Mouse (Mus musculus): ENCODE measurements at regions not wholly inside any gene's neighbourhood (a gene's known extent, or its start where the extent isn't known, plus 50 kb on each side); places are given as distances from the start of the nearest gene placed in this dataset.

DNA sequence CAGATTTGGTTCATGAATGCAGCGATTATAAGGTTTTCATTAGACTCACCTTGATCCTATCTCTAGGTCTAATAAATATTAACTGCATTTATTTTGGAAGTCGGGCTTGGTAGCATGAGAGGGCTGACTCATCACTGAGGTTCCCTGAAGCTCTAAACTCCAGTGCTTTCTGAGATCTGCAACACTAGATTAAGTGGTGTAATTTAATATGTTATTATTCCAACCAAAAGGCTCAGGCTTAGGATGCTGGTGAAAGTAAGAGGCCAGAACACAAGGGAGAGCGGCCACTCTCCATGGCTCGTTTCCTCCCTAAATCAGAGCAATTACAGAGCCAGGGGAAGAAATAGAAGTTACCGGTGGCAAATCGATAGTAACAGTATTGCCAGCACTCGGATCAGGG lies 159.4 kb upstream of the Map3k1 start:
- ATAC-seq (replicated peaks; ENCODE audit: poor library complexity, severe bottlenecking), result no peak

DNA sequence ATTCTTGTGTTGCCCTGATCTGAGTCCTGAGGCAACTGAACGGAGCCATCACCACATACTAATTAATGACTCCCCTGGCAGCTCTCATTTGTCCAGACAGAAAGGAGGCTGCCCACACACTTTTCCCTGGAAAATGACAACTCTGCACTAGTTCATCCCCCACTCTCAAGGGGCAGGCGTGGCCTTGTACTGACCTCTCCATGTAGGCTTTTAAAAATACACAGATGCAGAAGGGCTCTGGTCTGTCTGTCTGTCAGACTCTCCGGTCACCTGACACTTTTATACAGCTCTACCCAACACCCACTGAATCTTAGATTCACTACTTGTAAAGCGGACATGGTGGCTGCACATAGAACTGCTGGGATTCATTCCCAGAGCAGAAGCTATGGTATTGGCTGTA lies 165.5 kb upstream of the Map3k1 start:
- no peak for ATAC-seq (replicated peaks; ENCODE audit: poor library complexity, severe bottlenecking)

DNA sequence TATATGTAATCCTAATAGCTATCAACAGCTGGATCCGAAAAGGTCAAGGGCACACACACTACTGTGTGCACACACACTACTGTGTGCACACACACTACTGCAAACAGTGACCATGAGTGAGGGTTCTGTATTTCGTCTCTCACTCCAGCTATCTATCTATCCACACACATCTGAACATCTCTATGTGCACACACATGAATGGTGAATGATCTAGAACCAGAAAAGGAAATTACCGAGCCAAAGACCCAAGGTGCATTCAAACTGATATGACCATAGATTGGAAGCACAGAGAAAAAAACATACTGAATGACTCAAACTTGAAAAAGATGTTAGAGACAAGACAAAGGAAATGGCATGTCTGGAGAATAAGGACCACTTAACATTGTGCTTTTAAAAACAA lies 166.8 kb upstream of the Map3k1 start:
- no peak for ATAC-seq (replicated peaks; ENCODE audit: poor library complexity, severe bottlenecking)

DNA sequence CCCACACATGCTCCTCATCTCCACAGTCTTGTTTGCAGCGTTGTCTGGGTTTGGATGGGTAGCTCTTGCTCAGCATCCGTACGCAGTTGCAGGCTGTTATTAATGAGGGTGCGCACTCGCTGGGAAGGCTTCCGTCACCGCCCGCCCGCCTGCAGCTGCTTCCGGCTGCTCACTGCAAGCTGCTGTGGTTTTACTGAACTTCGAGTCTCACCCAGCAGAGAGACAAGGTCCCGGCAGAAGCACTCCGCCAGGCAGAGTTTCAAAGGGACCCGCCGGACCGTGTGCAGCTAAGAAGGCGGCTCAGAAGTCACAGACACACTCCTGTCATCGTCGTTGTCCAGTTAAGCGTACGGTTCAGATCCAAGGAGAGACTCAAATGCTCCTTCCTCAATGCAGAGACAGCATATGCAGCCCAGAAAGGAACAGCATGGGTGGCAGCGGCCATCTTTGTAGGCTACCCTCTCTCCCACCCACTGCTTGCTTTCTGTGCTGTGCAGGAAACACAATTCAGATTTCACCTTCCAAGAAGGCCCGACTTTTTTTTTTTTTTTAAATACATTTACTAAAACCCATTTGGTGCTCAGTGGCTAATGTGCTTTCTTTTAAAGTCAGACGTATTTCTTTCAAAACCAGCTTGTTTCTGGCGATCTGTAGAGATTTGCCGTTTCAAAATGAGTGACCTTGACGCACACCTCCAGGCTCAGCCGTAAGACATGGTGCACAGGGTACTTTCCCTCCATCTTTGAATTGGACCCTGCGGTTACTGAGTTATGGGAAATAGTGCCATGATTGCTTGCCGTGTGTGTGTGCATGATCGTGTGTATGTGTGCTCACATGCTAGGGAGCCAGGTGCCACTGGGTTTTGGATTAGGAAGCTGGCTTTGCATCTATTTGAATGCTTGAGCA lies 169.2 kb upstream of the Map3k1 start:
- ATAC-seq (replicated peaks; ENCODE audit: poor library complexity, severe bottlenecking), result peak; percentile 55

DNA sequence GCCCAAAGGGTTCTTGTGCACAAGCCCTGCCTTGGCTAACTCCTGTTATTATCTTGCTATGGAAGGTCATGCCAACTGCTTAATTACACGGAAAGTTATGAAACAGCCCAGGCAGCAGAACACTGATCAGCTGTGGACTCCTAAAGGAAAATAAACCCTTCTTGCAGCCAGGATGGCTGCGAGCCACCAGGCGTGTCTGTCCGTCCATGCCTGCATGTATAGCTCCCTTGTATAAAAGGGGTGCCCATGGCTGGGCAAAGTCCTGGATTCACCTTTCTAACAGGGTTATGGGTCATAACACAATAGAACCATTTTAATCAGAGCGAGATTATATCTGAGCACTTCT lies 169.9 kb upstream of the Map3k1 start:
- ATAC-seq (replicated peaks; ENCODE audit: poor library complexity, severe bottlenecking), result no peak

DNA sequence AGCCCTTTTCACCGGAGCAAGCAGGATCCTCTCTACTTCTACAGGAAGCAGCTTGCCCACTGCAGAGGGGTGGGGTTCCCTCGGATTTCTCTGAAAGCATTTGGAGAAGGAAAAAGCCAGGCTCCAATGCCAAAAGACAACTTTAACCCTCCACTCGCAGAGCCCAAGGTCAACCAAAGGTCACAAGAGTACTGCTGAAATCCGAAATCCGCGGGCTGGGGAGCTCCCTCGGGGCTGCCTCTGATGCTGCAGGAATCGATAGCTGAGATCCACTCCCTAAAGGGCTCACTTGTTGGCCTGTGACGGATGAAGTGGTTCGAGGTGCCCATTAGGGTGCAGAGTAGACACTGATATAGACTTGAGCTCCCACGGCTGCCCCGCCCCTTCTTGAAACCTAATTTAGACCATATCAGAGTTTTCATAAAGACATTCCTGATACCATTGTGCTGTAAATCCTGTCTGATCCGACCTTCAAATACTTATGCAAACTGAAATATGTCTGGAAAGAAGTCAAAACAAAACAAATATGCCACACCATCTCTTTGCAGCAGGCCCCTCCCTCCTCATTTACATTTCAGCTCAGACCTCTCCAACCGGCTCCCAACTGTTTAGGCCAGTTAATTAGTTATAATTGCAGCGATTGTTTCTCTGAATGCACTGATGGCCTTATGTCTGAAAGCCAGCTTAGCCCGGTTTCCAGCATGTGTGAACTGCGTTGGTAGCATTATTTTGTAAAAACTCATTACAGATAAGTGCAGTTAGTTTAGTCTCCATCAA lies 170.8 kb upstream of the Map3k1 start:
- ATAC-seq (replicated peaks; ENCODE audit: poor library complexity, severe bottlenecking), result no peak

DNA sequence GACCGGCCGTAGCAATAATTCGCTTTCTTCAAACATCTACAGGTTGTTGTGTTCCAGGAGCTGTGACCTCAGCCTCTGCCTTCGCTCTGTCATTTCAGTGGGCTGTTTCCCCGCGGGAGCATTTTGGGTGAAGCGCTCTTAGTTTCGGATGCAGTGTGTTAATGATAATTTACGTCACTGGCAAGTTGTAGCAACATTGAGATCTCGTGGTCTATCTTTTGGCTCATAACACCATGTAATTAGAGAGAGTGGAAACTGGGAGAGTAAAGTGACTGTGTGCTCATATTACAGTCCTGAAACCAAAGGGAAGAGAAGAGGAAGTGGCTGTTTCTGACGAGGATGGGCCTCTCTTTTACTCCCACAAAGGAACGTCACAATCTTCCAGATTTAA lies 171.4 kb upstream of the Map3k1 start:
- ATAC-seq (replicated peaks; ENCODE audit: poor library complexity, severe bottlenecking), result peak; percentile 88

DNA sequence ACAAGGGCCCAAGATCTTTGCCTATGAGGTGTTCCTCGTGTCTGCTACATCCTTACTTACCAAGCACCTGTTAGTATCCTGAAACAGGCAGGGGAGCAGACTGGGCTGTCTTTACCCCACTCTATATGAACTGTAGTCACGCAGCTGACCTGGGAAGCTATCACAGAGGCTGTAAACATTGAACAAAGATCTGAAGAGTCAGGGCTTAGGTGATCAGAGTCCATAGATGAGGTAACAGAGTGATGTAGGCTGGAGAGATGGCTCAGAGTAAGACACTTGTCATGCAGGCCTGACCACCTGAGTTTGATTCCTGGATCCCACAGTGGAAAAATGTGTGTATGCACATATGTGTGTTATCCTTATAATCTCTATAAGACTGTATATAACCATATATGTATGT lies 172.3 kb upstream of the Map3k1 start:
- no peak for ATAC-seq (replicated peaks; ENCODE audit: poor library complexity, severe bottlenecking)

DNA sequence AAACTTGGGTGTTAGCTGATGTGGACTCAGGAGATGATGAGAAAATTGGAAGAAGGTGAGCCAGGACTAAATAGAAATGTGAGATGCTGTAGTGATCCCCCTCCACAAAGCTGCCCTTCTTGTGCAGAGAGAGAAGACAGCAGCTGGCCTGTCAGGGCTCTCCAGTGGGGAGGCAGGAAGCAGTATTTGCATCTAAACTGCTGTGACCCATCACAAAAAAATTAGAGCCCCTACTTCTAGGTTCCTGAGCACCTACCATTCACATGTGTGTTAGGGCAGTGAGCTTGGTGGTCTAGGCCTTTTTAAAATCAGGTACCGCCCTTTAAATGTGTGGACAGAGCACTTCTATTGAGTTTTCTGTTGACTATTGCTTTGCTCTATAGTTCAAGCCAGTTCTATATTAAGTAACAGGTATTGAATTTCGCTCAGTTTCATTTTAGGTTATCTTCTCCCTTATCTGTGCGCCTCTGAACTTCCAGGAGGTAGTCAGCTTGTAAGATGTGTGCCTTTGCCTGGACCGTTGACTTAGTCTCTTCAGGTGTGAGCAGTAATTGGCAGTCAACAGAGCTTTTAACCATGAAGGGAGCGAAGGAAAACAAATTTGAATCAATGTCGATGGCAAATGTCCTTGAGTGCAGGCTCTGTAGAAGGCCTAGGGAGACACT lies 174.1 kb upstream of the Map3k1 start:
- no peak for ATAC-seq (replicated peaks; ENCODE audit: poor library complexity, severe bottlenecking)

DNA sequence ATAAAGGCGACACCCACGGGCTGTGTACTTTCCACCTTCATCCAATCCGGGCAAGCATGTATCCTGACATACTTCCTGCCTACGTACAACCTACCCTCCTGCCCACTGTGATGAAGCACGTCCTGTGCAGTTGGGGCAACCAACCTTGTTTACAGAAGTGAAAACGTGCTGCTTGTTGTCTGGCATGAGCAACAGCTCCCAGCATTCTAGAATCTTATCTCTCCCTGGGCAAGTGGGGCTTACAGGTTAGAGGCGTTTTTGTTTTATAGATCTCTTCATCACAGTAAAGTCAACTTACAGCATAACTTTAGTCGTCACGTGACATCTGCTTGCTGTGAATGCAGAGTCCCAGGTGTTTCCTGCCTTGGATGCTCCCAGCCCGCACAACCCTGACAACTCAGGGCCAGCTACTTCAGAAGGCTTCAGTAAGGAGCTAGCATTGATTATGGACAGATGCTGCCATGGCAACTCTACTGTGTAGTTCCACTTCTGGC lies 175.3 kb upstream of the Map3k1 start:
- ATAC-seq (replicated peaks; ENCODE audit: poor library complexity, severe bottlenecking), result peak; percentile 75

DNA sequence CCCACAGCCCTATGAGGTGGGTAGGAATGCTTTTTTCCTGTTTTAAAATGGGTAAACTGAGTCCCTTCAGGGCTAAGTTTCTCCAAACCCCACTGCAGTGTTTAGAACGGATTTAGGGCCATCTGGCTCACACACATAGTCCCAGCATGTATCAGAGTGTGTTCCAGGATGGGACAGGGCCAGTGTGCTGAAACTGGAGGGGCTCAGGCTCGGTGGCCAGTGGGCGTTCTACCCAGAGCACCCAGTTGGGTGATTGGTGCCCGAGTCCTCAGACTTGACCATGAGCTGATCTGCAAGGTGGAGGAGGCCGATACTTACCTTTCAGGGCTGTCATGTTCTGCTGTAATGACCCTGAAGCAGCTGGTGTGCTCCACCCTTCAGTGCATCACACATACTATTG lies 176.6 kb upstream of the Map3k1 start:
- ATAC-seq (replicated peaks; ENCODE audit: poor library complexity, severe bottlenecking), result no peak

DNA sequence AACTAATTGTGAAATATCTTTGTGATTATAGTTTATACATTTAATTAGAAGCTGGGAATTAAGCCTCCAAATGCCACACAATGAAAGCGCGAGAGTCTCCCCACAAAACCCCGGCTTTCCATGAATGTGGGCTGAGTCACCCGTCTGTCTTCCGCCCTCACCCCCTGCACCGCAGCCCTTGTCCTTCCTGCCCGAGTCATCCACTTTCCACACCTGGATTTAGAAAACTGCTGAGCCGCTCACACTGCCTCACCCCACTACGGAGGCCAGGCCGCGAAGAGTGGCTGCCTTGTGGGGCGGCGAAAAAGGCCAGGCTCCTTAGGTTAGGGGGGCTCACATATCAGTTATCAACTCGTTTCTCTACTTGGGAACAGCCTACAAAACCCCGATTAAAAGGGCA lies 177.9 kb upstream of the Map3k1 start:
- ATAC-seq (replicated peaks; ENCODE audit: poor library complexity, severe bottlenecking), result no peak

DNA sequence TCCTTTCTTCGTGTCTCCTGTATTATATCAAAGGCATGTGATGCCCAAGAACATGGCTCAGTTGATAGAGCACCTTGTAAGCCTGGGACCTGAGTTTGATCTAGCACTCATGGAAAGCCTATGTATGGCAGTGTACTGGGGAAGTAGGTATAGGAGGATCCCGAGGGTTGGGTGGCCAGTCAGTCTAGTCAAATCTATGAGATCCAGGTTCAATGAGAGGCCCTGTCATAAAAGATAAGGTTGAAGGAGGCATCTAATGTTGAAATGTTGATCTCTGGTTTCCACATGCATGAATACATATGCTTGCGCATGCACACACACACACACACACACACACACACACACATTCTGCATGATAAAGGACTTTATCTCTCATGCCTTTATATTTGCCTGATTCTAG lies 178.6 kb upstream of the Map3k1 start:
- ATAC-seq (replicated peaks; ENCODE audit: poor library complexity, severe bottlenecking), result no peak

DNA sequence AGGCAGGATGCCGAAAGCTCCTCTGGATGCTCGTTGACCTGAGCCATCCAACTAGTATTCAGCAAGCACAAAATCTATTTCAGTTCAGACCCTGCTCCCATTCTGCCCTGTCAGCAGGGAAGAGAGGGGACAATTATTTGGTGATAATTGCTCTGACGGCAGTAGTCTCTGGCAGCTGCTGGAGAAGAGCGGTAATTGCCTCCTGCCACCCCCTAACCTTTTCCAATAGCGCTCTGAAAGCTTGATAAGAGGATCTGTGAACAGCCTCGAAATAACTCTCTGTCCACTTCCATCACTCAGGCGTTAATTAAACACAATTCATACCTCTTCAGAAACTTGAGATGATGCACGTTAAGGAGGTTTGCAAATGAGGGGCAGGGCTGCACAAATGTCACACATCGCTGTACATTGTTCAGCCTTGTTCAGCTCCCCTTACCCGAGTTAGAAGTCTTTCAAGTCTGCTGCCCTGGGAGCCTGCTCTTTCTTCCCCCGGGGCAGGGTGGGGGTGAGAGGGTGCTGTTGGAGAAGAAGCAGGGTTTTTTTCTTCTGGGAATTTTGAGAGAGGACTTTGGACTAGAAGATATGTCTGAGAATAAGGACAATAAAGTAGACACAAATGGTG lies 182.2 kb upstream of the Map3k1 start:
- ATAC-seq (replicated peaks; ENCODE audit: poor library complexity, severe bottlenecking), result no peak

DNA sequence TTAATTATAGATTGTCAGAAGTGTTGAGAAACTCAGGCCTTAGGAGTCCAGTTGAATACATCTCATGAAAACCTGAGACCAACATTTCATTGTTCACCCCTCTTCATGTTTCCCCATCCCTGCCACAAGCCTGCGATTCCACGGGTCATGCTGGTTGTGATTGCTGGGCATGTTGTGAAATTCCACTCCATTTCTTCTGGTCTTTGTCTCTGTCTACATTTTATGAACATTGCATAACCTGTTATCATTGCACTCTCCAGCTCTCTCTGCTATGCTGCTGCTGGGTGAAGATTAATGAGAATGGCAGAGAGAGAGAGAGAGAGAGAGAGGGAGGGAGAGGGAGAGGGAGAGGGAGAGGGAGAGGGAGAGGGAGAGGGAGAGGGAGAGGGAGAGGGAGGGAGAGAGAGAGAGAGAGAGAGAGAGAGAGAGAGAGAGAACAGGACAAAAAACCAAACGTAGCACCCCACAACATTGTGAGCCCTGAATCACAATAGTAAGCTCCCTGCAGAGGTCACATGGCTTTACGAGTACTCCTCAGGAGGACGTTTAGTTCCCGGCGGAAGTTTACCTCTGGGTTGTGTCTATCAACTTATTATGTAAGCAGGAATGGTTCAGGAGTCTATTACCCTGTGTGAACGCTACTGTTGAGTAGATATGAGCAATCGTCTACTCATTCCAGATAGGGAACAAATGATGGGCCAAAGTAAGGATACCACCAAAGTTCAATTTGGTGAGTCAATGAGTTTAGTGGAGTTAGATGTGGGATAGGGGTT lies 183.5 kb upstream of the Map3k1 start:
- peak; percentile 95 for ATAC-seq (replicated peaks; ENCODE audit: poor library complexity, severe bottlenecking)

DNA sequence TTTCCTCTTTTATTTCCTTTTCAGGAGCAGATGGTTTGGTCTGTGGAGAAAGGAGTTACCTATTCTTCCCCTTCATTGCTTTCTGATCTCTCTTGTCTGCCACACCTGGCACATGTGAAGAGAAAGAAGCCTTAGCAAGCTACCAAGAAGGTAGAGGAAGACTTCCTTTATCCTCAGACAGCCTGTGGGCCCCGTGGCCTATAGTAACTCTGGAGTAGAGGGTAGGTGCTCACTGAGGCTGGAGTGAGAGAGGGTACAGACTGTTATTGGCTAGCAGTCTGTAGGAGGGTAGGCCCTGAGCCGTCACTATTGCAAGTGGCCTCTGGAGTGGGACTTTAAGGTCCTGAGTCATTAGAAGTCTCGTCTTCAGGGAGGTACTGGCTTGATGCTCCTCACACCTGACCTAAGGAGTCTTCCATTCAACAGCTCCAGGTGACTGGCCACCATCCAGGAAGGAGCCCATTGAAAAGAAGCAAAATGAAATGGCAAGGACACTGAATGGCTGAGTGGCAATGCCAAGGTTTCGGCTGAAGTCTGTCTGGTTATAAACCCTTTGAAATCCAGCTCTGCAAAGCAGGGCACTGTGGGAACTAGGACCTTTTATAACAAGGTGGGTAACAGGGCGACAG lies 186.2 kb upstream of the Map3k1 start:
- ATAC-seq (replicated peaks; ENCODE audit: poor library complexity, severe bottlenecking), result no peak

DNA sequence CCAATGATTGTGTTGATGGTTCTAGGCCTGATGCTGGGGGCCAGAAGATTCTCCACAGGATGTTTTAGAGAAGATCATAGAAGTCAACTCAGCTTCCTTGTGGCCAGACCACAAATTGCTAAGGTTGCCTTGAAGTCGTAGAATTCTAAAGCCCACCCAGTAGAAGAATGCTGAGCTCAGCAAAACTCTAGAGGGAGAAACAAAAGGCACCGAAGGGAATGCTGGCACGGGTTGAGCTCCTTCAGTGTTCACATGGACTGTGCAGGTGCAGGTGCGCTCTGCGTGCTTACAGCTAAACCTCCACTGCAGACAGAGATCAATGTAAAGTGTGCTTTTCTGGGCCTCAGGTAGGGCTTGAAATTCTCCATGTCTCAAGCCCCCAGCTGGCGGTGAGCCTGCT lies 186.9 kb upstream of the Map3k1 start:
- ATAC-seq (replicated peaks; ENCODE audit: poor library complexity, severe bottlenecking), result no peak

DNA sequence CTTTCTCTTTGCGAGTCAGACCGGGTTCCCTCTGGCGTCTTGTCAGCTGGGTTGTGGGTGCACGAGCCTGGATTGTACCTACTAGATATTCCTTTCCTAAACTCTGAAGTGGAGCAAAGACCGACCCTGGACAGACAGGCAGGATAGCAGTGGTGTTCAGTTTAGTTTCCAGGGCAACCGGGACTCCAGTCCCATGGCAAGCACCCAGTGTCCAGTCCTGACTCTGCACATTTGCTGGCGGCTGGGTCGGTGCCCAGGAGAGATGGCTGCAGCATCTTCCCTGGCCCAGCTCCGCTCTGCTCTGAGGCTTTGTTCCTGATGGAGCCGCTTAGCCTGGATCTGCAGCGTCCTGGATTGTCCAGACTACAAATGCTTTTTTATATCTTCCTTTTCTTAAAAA lies 188.1 kb upstream of the Map3k1 start:
- ATAC-seq (replicated peaks; ENCODE audit: poor library complexity, severe bottlenecking), result no peak

All from granulocyte monocyte progenitor cell, adult 5-6 weeks (primary cell).